In the genomic region with DNA sequence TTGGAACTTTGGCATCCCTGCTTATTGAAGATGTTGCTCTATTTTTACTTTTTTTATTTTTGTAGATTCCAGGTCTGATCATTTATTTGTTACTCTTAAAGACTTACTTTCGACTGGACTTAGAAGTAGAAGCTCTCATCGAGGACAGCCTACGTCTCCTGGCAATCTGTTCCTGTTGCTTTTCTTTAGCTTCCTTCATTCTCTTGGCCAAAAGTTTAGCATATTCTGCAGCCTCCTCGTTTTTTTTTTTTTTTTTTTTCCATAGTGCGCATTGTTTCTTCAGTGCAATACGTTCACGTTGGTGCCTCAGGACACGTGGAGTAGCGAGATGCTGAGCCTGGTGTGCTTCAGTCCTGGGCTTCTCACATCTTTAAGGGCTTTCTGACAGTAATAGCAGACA, we compare ENCODE assay signal across 20 mouse cellular contexts.
"Had no signal": no experiment of that assay in that cellular context is flagged by ENCODE, and none has a peak within 500 bp of the region (broad histone marks: within the 10 kb centered on the region; RNA-seq: fewer than 3 reads in every experiment).

No protein-coding gene starts in this region.

- DNase-seq: cerebellum, adult 9-10 months; cerebellum, adult 9-11 months; cerebellum, postnatal 10 days; cerebellum, postnatal 14 days; cerebellum, postnatal 25 days; cerebellum, postnatal 36 days; embryo, embryonic 11 days; forebrain, postnatal 0 days; gastrocnemius, adult 2 months; gastrocnemius, postnatal 10 days; gastrocnemius, postnatal 14 days; gastrocnemius, postnatal 25 days; gastrocnemius, postnatal 36 days; heart, adult 11 months; heart, adult 18-20 months; heart, adult 2 months had no signal

- ATAC-seq: forebrain, embryonic 13.5 days; forebrain, embryonic 14.5 days; forebrain, embryonic 15.5 days; forebrain, embryonic 16.5 days; forebrain, postnatal 0 days had no signal
